Mouse (Mus musculus): ENCODE data around the gene Pcnx2. TPM values are rescaled to one million over a fixed set of nuclear protein-coding genes. Genes with fewer than 3 reads are reported as not detected.

Gene Pcnx2
- polyA plus RNA-seq, 1 experiment from 2014 or later, result 0.10 TPM

DNA sequence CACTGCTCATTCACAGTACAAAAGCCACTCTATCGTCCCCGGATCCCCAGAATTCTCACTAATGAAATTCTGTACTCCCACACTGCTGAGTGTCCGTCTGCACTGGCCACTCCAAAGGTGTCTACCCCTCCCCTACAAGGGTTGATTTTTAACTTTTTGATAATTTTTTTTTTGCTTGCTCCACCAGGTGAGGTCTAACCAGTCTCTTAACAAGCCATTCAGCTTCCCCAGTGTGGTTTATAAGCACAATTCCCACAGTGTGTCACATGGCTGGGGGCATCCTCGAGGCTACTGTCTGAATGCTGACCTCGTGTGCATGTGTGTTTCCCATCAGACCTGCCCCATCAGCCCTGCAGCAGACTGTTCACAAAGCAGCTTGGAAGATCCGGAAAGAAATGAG is 40.9 kb downstream of the Pcnx2 start:
- Histone ChIP-seq H3K4me1 (replicated peaks) (peaks cover 52% of the 10 kb centered on the region), H3K4me3 (no peak overlapping the region), H3K27ac (ENCODE audit: poor library complexity, severe bottlenecking) (no peak overlapping the region), H3K9me3 (replicated peaks) (no peaks in the 10 kb centered on the region), H3K36me3 (no peaks in the 10 kb centered on the region), H3K4me2 (no peak overlapping the region), H3K27me3 (replicated peaks) (no peaks in the 10 kb centered on the region), H3K9ac (no peak overlapping the region)
- ATAC-seq (ENCODE audit: insufficient number of reproducible peaks, low FRiP score), result no peak
- WGBS, result 58% methylated on average over 6 of the region's 6 CpGs

DNA sequence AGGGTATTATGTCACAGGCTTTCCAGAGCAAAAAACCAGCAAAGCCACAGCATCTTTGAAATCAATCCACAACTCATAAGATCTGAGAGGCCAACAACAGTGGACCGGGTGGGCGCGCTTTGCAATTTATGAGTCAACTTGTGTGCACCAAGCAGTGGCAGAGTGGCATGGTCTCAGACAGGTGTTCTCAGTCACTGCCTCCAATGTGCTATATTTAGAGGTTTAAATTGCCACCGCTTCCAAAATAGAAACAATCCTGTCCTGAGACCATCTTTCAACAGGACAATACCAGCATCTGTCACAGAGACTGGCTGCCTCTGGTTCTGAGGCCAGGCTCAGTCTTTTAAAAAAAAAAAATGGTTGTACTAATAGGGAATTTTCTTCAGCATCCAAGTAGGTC is 42.0 kb downstream of the Pcnx2 start:
- H3K27me3 ChIP-seq (replicated peaks), result no peaks in the 10 kb centered on the region
- no peaks in the 10 kb centered on the region for H3K36me3 ChIP-seq
- ATAC-seq (ENCODE audit: insufficient number of reproducible peaks, low FRiP score), result no peak
- H3K9me3 ChIP-seq (replicated peaks), result no peaks in the 10 kb centered on the region
- H3K4me1 ChIP-seq (replicated peaks), result peaks cover 48% of the 10 kb centered on the region
- no peak overlapping the region for H3K9ac ChIP-seq
- no peak overlapping the region for H3K27ac ChIP-seq (ENCODE audit: poor library complexity, severe bottlenecking)
- 47% methylated on average over 4 of the region's 4 CpGs for WGBS
- H3K4me3 ChIP-seq, result no peak overlapping the region
- H3K4me2 ChIP-seq, result no peak overlapping the region

DNA sequence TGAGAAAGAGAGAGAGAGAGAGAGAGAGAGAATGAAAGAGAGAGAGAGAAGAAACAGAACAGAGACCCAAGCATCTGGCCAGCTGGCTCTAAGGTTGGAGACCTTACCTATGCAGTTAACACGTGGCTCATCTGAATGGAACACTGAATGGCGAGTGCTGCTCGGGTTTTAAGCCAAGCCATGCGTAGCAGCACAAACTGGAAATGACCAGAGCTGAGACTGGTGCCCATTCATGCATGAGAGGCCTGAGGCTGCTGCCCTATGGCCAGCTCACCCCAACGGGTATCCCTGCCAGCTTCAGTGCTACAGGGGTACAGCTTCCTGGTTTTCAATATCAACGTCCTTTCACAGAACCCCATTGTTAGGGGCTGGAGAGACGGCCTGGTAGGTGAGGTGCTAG is 43.7 kb downstream of the Pcnx2 start:
- Histone ChIP-seq H3K4me2 (no peak overlapping the region), H3K36me3 (no peaks in the 10 kb centered on the region), H3K4me1 (replicated peaks) (peaks cover 47% of the 10 kb centered on the region), H3K9ac (no peak overlapping the region), H3K4me3 (no peak overlapping the region), H3K27ac (ENCODE audit: poor library complexity, severe bottlenecking) (no peak overlapping the region), H3K9me3 (replicated peaks) (no peaks in the 10 kb centered on the region), H3K27me3 (replicated peaks) (no peaks in the 10 kb centered on the region)
- 71% methylated on average over 7 of the region's 7 CpGs for WGBS
- no peak for ATAC-seq (ENCODE audit: insufficient number of reproducible peaks, low FRiP score)

DNA sequence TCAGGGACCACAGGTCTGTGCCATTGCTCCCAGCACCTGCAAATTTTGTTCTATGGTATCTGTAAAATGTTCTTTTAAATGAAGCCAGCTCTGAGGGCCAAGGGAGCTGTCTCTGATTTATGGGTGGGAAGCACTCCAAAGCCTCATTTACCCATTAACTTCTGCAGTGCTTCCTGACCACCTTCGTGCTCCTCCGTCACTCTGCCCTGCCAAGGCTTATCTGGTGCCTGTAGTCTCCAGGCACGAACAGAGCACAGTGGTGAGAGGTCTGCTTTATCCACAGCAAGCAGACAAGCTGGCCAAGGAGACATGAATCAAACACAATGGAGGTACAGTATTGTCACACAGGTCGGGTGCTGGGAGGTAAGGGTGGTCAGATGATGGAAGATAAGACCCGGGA is 44.8 kb downstream of the Pcnx2 start:
- H3K9me3 ChIP-seq (replicated peaks), result no peaks in the 10 kb centered on the region
- no peak overlapping the region for H3K9ac ChIP-seq
- H3K36me3 ChIP-seq, result no peaks in the 10 kb centered on the region
- peaks cover 51% of the 10 kb centered on the region for H3K4me1 ChIP-seq (replicated peaks)
- H3K4me2 ChIP-seq, result no peak overlapping the region
- WGBS, result 16% methylated on average over 5 of the region's 5 CpGs
- H3K27me3 ChIP-seq (replicated peaks), result no peaks in the 10 kb centered on the region
- no peak for ATAC-seq (ENCODE audit: insufficient number of reproducible peaks, low FRiP score)
- H3K27ac ChIP-seq (ENCODE audit: poor library complexity, severe bottlenecking), result no peak overlapping the region
- no peak overlapping the region for H3K4me3 ChIP-seq

DNA sequence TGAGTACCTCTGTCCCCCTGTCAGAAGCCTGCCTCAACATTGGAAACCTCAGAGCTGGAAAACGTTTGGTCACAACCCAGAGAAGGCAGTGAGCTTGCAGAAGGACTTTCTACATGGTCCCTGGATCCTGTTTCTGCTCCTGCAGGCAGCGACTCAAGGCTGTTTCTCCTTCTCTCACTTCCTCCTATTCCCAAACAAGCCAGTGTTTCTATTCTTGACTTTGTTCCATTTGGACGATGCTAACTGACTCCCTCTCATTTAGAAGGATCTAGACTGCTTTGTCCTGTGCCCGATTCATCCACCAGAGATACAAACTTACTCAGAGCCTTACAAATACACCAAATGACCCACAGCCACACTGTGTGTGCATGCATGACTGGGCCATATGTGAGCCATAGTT is 48.9 kb downstream of the Pcnx2 start:
- Histone ChIP-seq H3K4me1 (replicated peaks) (peaks cover 26% of the 10 kb centered on the region), H3K36me3 (no peaks in the 10 kb centered on the region), H3K27me3 (replicated peaks) (no peaks in the 10 kb centered on the region), H3K27ac (ENCODE audit: poor library complexity, severe bottlenecking) (no peak overlapping the region), H3K4me3 (no peak overlapping the region), H3K9me3 (replicated peaks) (no peaks in the 10 kb centered on the region), H3K9ac (no peak overlapping the region), H3K4me2 (no peak overlapping the region)
- 55% methylated on average over 4 of the region's 4 CpGs for WGBS
- no peak for ATAC-seq (ENCODE audit: insufficient number of reproducible peaks, low FRiP score)

DNA sequence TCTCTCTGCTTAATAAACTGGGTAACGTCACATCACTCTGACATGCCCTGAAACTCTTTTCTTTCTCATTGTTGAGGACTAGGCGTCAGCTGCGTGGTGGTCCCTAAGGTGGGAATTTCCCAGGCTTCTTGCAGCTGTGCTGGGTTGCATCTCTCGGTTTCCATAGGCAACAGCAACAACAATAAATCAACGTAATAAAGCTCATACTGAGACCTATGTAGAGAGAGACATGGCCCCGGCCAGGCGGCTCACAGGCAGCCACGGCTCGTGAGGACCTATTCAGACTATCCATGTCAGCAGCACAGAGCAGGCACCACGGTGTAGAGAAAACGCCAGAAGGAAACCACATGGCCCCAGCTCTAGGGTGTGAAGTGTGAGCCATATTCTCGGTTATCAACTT is 50.3 kb downstream of the Pcnx2 start:
- Histone ChIP-seq H3K27ac (ENCODE audit: poor library complexity, severe bottlenecking) (no peak overlapping the region), H3K27me3 (replicated peaks) (no peaks in the 10 kb centered on the region), H3K4me3 (no peak overlapping the region), H3K9ac (no peak overlapping the region), H3K36me3 (no peaks in the 10 kb centered on the region), H3K4me2 (no peak overlapping the region), H3K4me1 (replicated peaks) (peaks cover 14% of the 10 kb centered on the region), H3K9me3 (replicated peaks) (no peaks in the 10 kb centered on the region)
- no peak for ATAC-seq (ENCODE audit: insufficient number of reproducible peaks, low FRiP score)
- WGBS, result 62% methylated on average over 12 of the region's 12 CpGs

DNA sequence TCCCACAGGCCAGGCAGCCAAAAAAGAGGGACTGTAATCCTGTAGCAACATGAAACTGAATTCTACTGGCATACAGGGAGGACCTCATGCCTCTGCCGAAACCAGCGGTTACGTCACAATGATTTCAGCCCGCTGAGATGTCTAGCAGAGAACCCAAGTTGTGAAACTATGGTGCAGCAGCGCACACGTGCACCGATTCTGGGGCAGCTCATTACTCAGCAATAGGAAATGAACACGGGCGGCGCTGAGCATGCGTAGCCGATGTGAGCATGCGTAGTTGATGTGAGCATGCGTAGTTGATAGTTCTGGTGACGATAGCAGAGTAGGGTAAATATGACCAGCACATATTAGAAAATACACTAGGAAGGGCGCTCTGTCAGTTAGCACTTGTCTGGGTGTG is 52.8 kb downstream of the Pcnx2 start:
- Histone ChIP-seq H3K36me3 (no peaks in the 10 kb centered on the region), H3K27ac (ENCODE audit: poor library complexity, severe bottlenecking) (no peak overlapping the region), H3K9me3 (replicated peaks) (no peaks in the 10 kb centered on the region), H3K4me2 (no peak overlapping the region), H3K4me1 (replicated peaks) (peaks cover 16% of the 10 kb centered on the region), H3K4me3 (no peak overlapping the region), H3K9ac (no peak overlapping the region), H3K27me3 (replicated peaks) (no peaks in the 10 kb centered on the region)
- ATAC-seq (ENCODE audit: insufficient number of reproducible peaks, low FRiP score), result no peak
- WGBS, result 91% methylated on average over 16 of the region's 16 CpGs

DNA sequence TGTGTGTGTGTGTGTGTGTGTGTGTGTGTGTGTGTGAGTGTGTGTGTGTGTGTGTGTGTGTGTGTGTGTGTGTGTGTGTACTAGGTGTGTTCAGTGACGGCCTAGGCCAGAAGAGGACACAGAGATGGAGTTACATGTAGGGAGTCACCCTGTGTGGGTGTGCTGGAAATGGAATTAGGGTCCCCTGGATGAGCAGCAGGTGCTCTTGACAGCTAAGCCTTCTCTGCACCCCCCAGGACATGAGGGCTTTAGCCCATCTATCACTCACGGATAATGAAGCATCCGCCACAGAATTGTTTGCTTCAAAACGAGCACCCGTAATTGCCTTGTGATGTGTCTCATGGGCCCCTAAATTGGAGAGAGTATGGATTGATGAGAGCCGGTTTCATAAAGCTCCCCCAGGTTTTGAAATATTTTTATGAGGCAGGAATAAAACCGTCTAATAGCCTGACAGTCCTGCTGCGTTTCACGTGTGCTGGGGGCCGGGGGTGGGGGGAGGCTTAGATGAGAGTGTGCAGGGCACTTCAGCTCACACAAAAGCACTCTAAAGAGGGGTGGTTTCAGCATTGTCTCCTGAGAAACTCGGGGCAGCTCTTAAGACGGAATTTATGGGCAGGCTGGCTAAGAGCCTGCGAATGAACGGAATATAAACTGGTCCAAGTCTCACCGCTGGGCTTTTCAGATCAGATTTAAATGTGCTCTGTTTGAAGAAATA is 54.8 kb downstream of the Pcnx2 start:
- H3K9me3 ChIP-seq (replicated peaks), result no peaks in the 10 kb centered on the region

DNA sequence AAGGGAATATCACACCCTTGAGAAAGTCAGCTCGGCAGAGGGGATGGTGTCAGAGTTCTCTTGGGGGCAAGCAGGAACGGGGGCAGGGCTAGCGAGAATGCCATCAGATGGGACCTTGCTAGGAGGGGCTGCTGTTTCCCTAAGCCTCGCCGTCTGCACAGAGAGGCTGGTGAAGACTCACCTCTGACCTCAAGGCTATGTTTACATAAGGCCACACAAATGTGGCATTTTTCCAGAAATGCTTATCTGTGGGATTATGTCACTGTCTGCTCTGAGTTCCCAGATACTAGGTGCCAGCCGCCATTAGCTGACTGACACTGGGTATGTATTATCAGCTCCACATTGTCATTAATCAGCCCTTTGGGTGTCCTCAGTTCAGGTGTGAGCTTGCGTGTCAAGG is 56.0 kb downstream of the Pcnx2 start:
- H3K36me3 ChIP-seq, result no peaks in the 10 kb centered on the region
- ATAC-seq (ENCODE audit: insufficient number of reproducible peaks, low FRiP score), result 0 out of 2 replicates have a peak, but pooled peaks have one; percentile 25
- no peak overlapping the region for H3K4me3 ChIP-seq
- H3K4me1 ChIP-seq (replicated peaks), result peaks cover 9% of the 10 kb centered on the region
- H3K4me2 ChIP-seq, result no peak overlapping the region
- no peaks in the 10 kb centered on the region for H3K9me3 ChIP-seq (replicated peaks)
- no peaks in the 10 kb centered on the region for H3K27me3 ChIP-seq (replicated peaks)
- no peak overlapping the region for H3K27ac ChIP-seq (ENCODE audit: poor library complexity, severe bottlenecking)
- 24% methylated on average over 7 of the region's 7 CpGs for WGBS
- no peak overlapping the region for H3K9ac ChIP-seq

More for the DNA sequence above, 54.8 kb downstream of the Pcnx2 start:
- 74% methylated on average over 15 of the region's 15 CpGs for WGBS
- no peak for ATAC-seq (ENCODE audit: insufficient number of reproducible peaks, low FRiP score)
- Histone ChIP-seq H3K4me2 (no peak overlapping the region), H3K27ac (ENCODE audit: poor library complexity, severe bottlenecking) (no peak overlapping the region), H3K36me3 (no peaks in the 10 kb centered on the region), H3K4me3 (no peak overlapping the region), H3K27me3 (replicated peaks) (no peaks in the 10 kb centered on the region), H3K4me1 (replicated peaks) (peaks cover 11% of the 10 kb centered on the region), H3K9ac (no peak overlapping the region)

DNA sequence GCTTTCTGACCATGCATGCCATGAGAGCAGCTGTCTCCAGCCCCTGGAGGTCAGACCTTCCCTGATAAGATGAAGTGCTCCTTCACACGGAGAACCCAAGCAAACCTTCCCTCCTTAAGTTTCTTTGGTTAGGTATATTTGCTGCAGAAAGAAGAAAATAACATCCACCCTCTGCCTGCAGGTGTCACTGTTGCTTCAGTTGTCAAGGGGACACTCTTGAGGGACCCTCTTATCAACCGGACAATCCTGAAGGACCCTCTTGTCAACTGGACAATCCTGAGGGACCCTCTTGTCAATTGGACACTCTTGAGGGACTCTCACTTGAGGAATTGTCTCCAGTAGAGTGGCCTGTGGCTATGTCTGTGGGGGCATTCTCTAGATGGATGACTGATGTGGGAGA is 73.4 kb downstream of the Pcnx2 start:
- Histone ChIP-seq H3K27me3 (replicated peaks) (no peaks in the 10 kb centered on the region), H3K4me1 (replicated peaks) (peaks cover 35% of the 10 kb centered on the region), H3K9me3 (replicated peaks) (no peaks in the 10 kb centered on the region), H3K36me3 (no peaks in the 10 kb centered on the region), H3K9ac (no peak overlapping the region), H3K27ac (ENCODE audit: poor library complexity, severe bottlenecking) (no peak overlapping the region), H3K4me3 (no peak overlapping the region), H3K4me2 (no peak overlapping the region)
- ATAC-seq (ENCODE audit: insufficient number of reproducible peaks, low FRiP score), result no peak
- WGBS, result 9% methylated on average over 2 of the region's 2 CpGs

DNA sequence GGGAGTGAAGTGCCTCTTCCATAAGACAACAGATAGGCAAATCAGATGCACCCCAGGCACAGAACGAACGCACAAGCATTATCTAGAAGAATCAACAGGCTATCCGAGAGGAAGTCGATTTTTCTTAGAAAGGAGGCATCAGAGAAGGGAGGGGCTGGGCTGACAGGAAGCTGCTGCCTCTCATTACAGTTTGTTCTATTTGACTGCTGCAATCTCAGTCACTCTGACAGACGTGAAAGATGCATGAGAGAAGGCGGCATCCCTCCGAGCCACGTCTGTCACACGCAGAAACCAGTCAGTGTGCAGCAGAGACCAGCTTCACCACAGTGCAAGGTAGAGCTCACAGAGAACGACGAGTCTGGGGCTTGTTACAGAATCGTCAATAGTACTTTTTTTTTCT is 74.4 kb downstream of the Pcnx2 start:
- Histone ChIP-seq H3K9me3 (replicated peaks) (no peaks in the 10 kb centered on the region), H3K27ac (ENCODE audit: poor library complexity, severe bottlenecking) (no peak overlapping the region), H3K4me2 (no peak overlapping the region), H3K27me3 (replicated peaks) (no peaks in the 10 kb centered on the region), H3K9ac (no peak overlapping the region), H3K4me3 (no peak overlapping the region), H3K4me1 (replicated peaks) (peaks cover 36% of the 10 kb centered on the region), H3K36me3 (no peaks in the 10 kb centered on the region)
- WGBS, result 37% methylated on average over 12 of the region's 12 CpGs
- no peak for ATAC-seq (ENCODE audit: insufficient number of reproducible peaks, low FRiP score)

DNA sequence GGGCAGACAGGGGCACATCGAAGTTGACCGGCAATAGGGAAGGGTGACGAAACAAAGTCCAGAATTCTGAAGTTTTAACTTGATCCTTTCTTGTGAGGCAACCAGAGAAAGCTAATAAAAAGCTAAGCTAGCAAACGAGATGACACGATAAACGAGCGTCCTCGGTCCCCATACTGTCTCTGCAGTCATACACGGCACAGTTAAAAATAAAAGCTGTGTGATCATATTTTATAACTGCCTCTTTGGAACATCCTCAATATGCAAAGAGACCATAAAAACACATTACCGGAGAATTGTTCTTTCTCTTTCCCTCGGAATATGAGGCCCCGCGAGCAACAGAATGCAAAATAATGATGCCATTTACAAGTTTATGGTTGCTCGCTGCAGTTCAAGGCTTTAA is 76.1 kb downstream of the Pcnx2 start:
- Histone ChIP-seq H3K4me1 (replicated peaks) (peaks cover 24% of the 10 kb centered on the region), H3K27ac (ENCODE audit: poor library complexity, severe bottlenecking) (no peak overlapping the region), H3K9ac (no peak overlapping the region), H3K4me3 (no peak overlapping the region), H3K9me3 (replicated peaks) (no peaks in the 10 kb centered on the region), H3K27me3 (replicated peaks) (no peaks in the 10 kb centered on the region), H3K4me2 (no peak overlapping the region), H3K36me3 (no peaks in the 10 kb centered on the region)
- 87% methylated on average over 14 of the region's 14 CpGs for WGBS
- no peak for ATAC-seq (ENCODE audit: insufficient number of reproducible peaks, low FRiP score)

Data from heart, embryonic 12.5 days (tissue).